Mouse (Mus musculus) mouse embryonic stem cell (cell line): ENCODE results near the gene Tmprss7.

Experiments
- in situ Hi-C, 2 experiments: fragments of 300-500 bp; cut with MboI; formaldehyde crosslinking; loops; 1 replicate in 1 of 2; 3 replicates in 1 of 2; pipeline ENCODE4 v1.14.3; 2019 to 2020; ENCODE audit warnings: low sequenced_read_pairs in 2 of 2, low pct_unique_long_range_greater_than_20kb in 1 of 2, mixed read lengths in 1 of 2; ENCODE audit not compliant: unreplicated experiment in 1 of 2

Gene Tmprss7

DNA sequence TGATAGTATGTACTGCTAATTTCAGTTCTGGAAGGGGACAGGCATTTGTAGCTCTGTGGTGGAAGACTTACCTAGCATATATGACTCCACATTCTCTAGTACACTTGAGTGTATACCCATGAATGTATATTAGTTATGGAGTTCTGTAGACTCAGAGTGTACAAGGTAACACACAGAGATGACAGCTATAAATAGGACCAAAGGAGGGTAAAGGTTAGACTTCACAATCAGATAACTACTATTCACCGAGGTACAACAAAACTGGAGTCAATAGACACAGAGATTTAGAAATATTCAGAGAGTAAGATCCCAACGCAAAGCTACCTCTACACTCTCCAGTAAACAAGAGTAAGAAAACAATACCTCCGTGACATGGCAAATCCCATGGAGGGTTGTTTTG lies 49.5 kb downstream of the Tmprss7 start:
- in situ Hi-C loops: no loop called here

DNA sequence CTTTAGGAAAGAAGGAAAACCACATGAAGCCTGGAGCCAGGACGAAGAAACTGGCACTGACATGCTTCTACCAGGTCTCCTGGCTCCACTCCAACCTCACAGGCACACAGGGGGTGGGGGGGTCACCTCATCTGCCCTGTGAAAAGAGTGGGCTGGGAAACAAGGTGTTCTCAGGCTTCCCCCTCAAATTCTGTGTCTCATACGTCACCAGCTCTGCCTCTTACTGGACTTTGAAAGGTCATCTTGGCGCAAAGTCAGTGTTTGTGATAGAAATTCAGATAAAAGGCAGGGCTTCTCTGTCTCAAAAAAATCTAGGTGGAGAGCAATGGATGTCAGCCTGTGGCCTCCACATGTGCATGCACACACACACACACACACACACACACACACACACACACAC lies 52.2 kb downstream of the Tmprss7 start:
- in situ Hi-C loops: no loop called here

DNA sequence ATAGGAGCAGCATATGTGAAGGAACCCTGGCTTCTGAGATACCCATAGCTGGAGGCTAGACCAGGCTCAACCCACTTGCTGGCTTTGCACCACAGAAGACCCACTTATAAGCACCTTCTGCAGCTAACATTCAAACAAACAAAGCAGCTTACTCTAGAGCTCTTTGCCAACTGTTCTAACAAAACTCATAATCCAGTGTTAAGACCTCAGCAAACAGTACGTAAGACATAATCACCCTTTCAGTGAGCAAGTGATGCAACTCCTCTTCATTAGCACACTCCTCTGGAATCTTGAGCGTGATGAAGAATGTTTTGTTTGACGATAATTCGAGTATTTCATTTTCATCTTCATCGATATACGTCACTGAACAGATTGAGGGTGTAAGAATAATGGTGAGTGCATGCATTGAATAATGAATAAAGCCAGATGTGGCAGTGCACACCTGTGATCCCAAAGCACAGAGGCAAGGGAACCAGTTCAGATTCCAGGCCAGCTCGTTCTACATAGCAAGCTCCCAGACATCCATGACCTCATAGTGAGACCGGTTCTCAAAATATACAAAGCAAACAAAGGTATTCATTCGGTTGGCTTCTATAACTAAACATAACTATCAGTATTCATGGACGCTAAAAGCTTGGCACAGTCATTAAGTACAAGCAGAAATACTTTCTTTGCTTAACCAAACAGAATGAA lies 53.2 kb downstream of the Tmprss7 start:
- in situ Hi-C loops: no loop called here

- in situ Hi-C loops: no loop called here
Observed at GRCm38 (mm10) chr16:45635826-45636225, 57.6 kb downstream of the Tmprss7 start.

DNA sequence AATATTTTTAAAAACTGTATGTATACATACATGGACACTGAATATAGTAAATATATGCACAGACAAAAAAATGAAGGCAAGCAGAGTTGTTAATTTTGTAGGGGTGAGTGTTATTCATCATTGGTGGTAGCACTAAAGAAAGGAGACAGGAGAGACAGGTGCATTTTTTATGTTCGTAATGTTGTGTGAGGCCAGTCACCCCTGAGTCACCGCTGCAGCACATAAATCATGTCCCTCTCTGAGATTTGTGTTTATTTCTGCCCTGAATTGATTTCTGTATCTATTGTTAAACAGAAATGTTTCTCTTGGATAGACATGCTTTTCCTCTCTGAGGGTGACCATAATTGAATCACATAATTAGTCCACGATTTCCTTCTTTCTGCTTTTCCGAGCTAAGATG lies 61.0 kb downstream of the Tmprss7 start:
- in situ Hi-C loops: no loop called here

- in situ Hi-C loops: no loop called here
Observed at GRCm38 (mm10) chr16:45630347-45630960, 63.0 kb downstream of the Tmprss7 start.

GRCm38 (mm10) chr16:45629497-45630105 lies 63.9 kb downstream of the Tmprss7 start:
- in situ Hi-C loops: no loop called here

GRCm38 (mm10) chr16:45625342-45625741 lies 68.1 kb downstream of the Tmprss7 start:
- in situ Hi-C loops: no loop called here

DNA sequence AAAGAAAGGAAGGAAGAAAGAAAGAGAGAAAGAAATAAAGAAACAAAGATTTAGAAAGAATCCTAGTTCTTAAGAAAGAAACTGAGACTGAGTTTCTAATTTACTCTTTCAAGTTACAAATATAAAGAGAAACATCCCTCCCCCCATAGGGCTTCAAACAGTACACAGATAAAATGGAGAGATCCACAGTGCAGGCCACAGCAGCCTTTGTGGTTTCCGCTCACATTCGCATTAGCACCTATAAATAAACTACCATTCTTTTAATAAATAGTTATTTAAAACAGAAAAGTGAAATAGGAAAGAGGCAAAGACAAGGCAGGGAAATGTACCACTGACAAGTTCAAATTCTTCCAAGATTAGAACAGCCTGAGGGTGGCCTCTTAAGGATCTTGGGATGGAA lies 68.7 kb downstream of the Tmprss7 start:
- in situ Hi-C loops: no loop called here

- in situ Hi-C loops: no loop called here
Observed at GRCm38 (mm10) chr16:45623230-45623629, 70.2 kb downstream of the Tmprss7 start.

- in situ Hi-C loops: no loop called here
Observed at GRCm38 (mm10) chr16:45619751-45620375, 73.6 kb downstream of the Tmprss7 start.

DNA sequence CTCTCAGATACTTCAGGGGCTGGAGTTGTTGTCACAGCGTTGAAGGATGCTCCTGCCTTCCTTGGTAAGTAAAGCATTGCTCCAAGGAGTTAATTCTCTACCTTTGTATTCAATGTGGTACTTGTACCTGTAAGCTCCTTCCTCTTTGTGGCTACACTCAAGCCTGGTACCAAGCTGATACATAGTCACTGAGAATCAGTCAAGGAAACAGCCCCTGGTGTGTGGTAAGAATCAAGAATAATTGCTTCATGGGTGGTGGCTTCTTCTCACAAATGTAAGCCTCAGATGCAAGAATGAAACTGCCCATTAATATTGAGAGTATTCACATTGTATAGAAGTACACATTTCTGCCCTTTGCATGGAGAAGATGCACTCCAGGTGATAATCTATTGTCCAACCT lies 77.5 kb downstream of the Tmprss7 start:
- in situ Hi-C loops: no loop called here

DNA sequence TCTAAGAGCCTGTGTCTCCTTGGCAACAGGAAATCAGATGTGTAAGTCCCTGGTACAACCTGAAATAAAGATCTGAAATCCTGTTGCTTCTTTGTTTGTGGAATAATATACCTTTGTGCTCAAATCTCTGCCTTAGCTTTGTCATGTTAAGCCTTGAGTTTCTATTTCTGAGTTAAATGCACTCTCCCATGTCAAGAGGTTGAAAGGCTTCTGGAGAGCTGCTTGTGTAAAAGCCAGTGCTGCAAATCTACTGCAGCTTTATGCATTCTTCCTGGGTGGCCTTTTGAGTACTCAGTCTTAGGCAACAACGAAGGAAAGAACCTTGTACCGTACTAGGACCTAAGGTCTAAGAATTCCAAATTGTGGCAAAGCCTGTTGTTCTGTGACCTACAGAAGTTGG lies 80.2 kb downstream of the Tmprss7 start:
- in situ Hi-C loops: no loop called here

- in situ Hi-C loops: no loop called here
Observed at GRCm38 (mm10) chr16:45610267-45610666, 83.2 kb downstream of the Tmprss7 start, which contains the start of gene Gcsam. Gcsam (plus strand) TSS chr16:45610380.

GRCm38 (mm10) chr16:45609300-45609699 lies 84.2 kb downstream of the Tmprss7 start:
- in situ Hi-C loops: no loop called here

- in situ Hi-C loops: no loop called here
Observed at GRCm38 (mm10) chr16:45608481-45608954, 84.9 kb downstream of the Tmprss7 start.
